Mouse (Mus musculus) myocyte (in vitro differentiated cells): ENCODE measurements at regions not wholly inside any gene's neighbourhood (a gene's known extent, or its start where the extent isn't known, plus 50 kb on each side); places are given as distances from the start of the nearest gene placed in this dataset.

Experiments used
- H3K27me3 ChIP-seq: one replicate; pipeline ENCODE4 v1.6.1; 2011; ENCODE audit not compliant: control insufficient read depth, insufficient read depth, insufficient read length
- H3K36me3 ChIP-seq: one replicate; pipeline ENCODE4 v1.6.1; 2011; ENCODE audit not compliant: control insufficient read depth, insufficient read depth
- H3K4me2 ChIP-seq: one replicate; pipeline ENCODE4 v1.6.1; 2011; ENCODE audit warnings: low read depth, control low read depth
- H3K4me3 ChIP-seq: one replicate; pipeline ENCODE4 v1.5.1; 2011; ENCODE audit warnings: mild to moderate bottlenecking, control low read depth, moderate library complexity
- H3K79me2 ChIP-seq: one replicate; pipeline ENCODE4 v1.6.1; 2011; ENCODE audit not compliant: control insufficient read depth, insufficient read depth
- H3ac ChIP-seq: one replicate; pipeline ENCODE4 v1.6.1; 2011; ENCODE audit not compliant: control insufficient read depth, insufficient read length
- CEBPB ChIP-seq: IDR thresholded peaks from 2 replicates; pipeline ENCODE4 v1.6.1; 2011; ENCODE audit warnings: mild to moderate bottlenecking, moderate library complexity; ENCODE audit not compliant: poor library complexity, insufficient read depth, severe bottlenecking
- E2F4 ChIP-seq: IDR thresholded peaks from one replicate; pipeline ENCODE4 v1.6.1; 2011; ENCODE audit warnings: mild to moderate bottlenecking, control low read depth, moderate library complexity; ENCODE audit not compliant: insufficient read depth
- MAX ChIP-seq: IDR thresholded peaks from one replicate; pipeline ENCODE4 v1.6.1; 2011; ENCODE audit warnings: low read depth, mild to moderate bottlenecking, control low read depth
- MYOD1 ChIP-seq, 3 experiments: IDR thresholded peaks; one replicate each; pipeline ENCODE4 v1.6.1; 2011; ENCODE audit warnings: control low read depth in 2 of 3, low read depth in 2 of 3, mild to moderate bottlenecking in 2 of 3, moderate library complexity in 1 of 3; ENCODE audit not compliant: insufficient read length in 2 of 3, control insufficient read depth in 1 of 3
- MYOG ChIP-seq, 3 experiments: IDR thresholded peaks; one replicate each; pipeline ENCODE4 v1.6.1; 2011; ENCODE audit warnings: control low read depth in 2 of 3, low read depth in 2 of 3, mild to moderate bottlenecking in 2 of 3; ENCODE audit not compliant: insufficient read length in 2 of 3, control insufficient read depth in 1 of 3, insufficient read depth in 1 of 3
- POLR2A ChIP-seq: IDR thresholded peaks from one replicate; pipeline ENCODE4 v1.6.1; 2011; ENCODE audit warnings: low read depth, mild to moderate bottlenecking, control low read depth, moderate library complexity; ENCODE audit not compliant: insufficient read length
- POLR2AphosphoS2 ChIP-seq: IDR thresholded peaks from one replicate; pipeline ENCODE4 v1.6.1; 2011; ENCODE audit warnings: low read depth, control low read depth; ENCODE audit not compliant: insufficient read length
- REST ChIP-seq: IDR thresholded peaks from one replicate; pipeline ENCODE4 v1.6.1; 2011; ENCODE audit warnings: mild to moderate bottlenecking, control low read depth, moderate library complexity; ENCODE audit not compliant: insufficient read depth, insufficient read length
- SRF ChIP-seq: IDR thresholded peaks from one replicate; pipeline ENCODE4 v1.6.1; 2011; ENCODE audit warnings: low read depth; ENCODE audit not compliant: control insufficient read depth, insufficient read length
- TCF12 ChIP-seq: IDR thresholded peaks from one replicate; pipeline ENCODE4 v1.6.1; 2011; ENCODE audit warnings: mild to moderate bottlenecking, control low read depth; ENCODE audit not compliant: poor library complexity, insufficient read depth, severe bottlenecking
- TCF3 ChIP-seq: IDR thresholded peaks from one replicate; pipeline ENCODE4 v1.6.1; 2011; ENCODE audit warnings: low read depth, control low read depth; ENCODE audit not compliant: insufficient read length
- USF1 ChIP-seq: IDR thresholded peaks from one replicate; pipeline ENCODE4 v1.6.1; 2011; ENCODE audit warnings: low read depth, mild to moderate bottlenecking, control low read depth, moderate library complexity

DNA sequence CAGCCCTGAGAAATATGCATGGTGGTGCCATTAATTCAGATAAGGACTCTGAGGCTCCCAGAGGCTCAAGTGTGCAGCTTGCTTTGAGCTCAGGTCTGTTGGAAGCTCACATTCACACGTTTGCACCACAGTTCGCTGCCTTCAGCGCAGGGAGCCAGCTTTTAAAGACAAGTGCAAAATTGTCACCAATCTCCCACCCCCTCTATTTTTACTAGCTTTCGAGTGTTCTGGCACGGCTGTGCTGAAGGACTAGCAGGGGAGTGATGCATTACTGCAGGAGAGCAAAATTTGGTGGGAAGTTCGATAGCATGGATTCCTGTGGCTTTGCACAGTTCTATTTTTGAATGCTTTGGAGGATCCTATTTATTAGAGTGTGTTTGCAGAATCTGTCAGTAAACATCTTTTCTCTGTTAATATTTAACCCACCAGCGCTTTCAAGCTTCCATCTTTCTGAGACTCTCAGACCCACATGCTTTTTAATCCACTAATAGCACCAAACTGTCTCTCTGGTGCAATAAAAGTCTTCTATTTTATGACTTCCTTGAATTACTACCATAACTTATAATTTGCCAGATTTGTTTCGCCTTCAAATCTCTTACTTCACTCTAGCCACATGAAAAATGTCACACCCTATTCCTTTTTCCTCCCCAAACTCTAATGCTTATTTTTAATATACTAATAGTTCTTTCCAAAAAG lies 453.6 kb downstream of the Hsfy2 start:
- no peaks in the 10 kb centered on the region for H3K27me3 ChIP-seq
- no peaks in the 10 kb centered on the region for H3K79me2 ChIP-seq
- TF ChIP-seq POLR2AphosphoS2: no peak
- no peak overlapping the region for H3K4me3 ChIP-seq
- no peak overlapping the region for H3ac ChIP-seq
- no peak overlapping the region for H3K4me2 ChIP-seq
- H3K36me3 ChIP-seq: no peaks in the 10 kb centered on the region

DNA sequence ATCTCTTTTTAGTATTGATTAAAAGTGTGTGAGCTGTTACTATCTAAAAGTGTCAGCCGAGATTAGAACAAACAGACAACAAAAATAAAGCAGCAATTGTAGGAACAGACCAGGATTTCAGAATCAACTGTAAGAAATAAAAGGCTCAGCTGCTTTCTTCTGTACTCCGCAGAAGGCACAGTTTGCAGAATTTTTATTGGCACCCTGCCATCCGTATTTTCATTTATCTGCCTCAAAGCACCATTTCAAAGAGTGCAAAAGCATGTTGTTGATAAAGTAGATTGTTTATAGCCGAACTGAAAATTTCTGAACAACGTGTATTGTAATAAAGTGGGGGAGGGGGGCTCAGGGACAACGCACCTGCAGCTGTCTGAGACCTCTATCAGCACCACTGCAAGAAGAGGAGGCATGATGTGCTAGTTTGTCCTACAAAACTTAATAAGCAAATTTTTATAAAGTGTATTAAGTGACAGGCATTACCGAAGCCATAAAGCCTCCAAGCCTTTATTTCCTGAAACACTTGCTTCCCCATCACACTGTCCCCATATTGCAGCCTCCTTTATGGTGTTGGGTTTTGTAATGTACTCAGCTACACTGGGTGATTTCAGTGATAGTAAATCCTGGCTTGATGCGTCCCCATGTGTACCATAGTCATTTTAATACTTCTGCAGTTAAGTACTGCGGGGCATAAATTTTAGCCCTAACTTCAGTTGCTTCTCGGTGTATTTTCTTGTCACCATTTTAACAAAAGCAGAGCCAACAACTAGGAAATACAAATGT lies 457.8 kb downstream of the Hsfy2 start:
- no peaks in the 10 kb centered on the region for H3K27me3 ChIP-seq
- no peak overlapping the region for H3ac ChIP-seq
- H3K4me3 ChIP-seq: no peak overlapping the region
- no peaks in the 10 kb centered on the region for H3K79me2 ChIP-seq
- TF ChIP-seq MYOG (IDR thresholded peaks at IDR 0.05; ENCODE audit: control insufficient read depth in 1 of 3, insufficient read depth in 1 of 3, insufficient read length in 2 of 3, low read depth in 2 of 3) (no peak), E2F4 (no peak), TCF12 (no peak), REST (no peak), POLR2AphosphoS2 (no peak), SRF (no peak), MAX (no peak), CEBPB (no peak), MYOD1 (IDR thresholded peaks at IDR 0.05; ENCODE audit: control insufficient read depth in 1 of 3, insufficient read length in 2 of 3, low read depth in 2 of 3) (no peak), TCF3 (no peak), USF1 (no peak), POLR2A (no peak)
- H3K36me3 ChIP-seq: no peaks in the 10 kb centered on the region
- H3K4me2 ChIP-seq: no peak overlapping the region

DNA sequence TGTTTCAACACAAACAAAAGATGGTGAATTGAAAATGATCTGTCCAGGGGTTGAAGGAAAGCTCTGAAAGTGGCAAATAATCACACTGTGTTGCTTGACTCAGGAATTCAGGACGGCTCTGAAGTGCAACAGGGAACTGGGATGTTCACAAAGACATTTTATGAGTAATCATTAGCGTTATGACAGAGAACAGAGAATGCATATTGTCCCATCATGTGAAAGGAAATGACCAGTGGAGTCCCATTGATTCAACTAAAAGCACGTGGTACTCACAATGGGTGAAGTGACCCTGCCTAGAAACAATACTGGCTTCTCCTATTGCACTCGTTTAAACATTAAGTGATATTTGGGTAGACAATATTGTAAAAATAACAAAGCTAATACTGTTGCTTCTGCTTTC lies 466.1 kb downstream of the Hsfy2 start:
- Histone ChIP-seq H3K4me2 (no peak overlapping the region), H3K4me3 (no peak overlapping the region), H3K36me3 (no peaks in the 10 kb centered on the region), H3ac (no peak overlapping the region), H3K27me3 (no peaks in the 10 kb centered on the region), H3K79me2 (no peaks in the 10 kb centered on the region)
- TF ChIP-seq MAX: no peak
- TF ChIP-seq TCF3: no peak
- TF ChIP-seq E2F4: no peak
- no peak for TF ChIP-seq MYOD1 (IDR thresholded peaks at IDR 0.05; ENCODE audit: control insufficient read depth in 1 of 3, insufficient read length in 2 of 3, low read depth in 2 of 3)

DNA sequence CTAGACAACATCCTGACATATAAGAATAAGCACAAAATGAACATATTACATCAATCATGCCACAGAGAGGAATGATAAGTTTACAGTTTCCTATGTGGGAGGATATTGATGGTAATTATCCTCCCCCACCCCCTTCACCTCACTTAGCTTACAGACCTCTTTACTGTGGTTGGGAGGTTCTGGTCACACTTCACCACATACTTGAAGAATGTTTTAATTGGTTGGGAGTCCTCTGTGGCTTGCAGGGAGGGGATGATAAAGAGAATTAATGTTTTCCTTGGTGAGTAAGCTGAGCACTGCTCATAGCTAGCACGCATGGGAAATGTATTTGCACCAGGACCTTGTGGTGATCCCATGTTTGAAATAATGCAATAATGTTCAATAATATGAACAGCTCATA lies 468.5 kb downstream of the Hsfy2 start:
- Histone ChIP-seq H3ac (no peak overlapping the region), H3K4me3 (no peak overlapping the region), H3K4me2 (no peak overlapping the region), H3K79me2 (no peaks in the 10 kb centered on the region), H3K36me3 (no peaks in the 10 kb centered on the region), H3K27me3 (no peaks in the 10 kb centered on the region)
- TF ChIP-seq POLR2AphosphoS2 (no peak), CEBPB (no peak), SRF (no peak), USF1 (no peak)

DNA sequence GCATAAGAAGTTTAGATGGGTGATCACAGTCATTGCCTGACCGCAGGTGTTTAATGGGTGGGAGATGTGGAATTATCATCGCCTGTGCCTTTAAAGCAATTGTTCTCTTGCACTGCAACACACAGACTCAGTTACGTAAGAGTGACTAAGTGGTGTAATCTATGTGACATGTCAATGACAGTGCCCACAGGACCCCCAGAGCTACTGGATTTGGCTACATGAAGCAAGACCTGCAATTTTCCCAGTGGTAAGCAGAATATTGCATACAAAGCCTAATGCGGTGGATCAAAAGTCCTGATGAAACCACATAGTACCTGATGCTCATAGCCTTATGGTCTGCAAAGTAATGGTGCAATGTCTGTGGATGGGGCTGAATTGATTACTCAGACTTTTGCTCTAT lies 469.2 kb downstream of the Hsfy2 start:
- H3ac ChIP-seq: no peak overlapping the region
- H3K79me2 ChIP-seq: no peaks in the 10 kb centered on the region
- TF ChIP-seq TCF3: no peak
- TF ChIP-seq MAX: no peak
- TF ChIP-seq USF1: no peak
- TF ChIP-seq POLR2AphosphoS2: no peak
- no peaks in the 10 kb centered on the region for H3K27me3 ChIP-seq
- no peak overlapping the region for H3K4me3 ChIP-seq
- no peaks in the 10 kb centered on the region for H3K36me3 ChIP-seq
- H3K4me2 ChIP-seq: no peak overlapping the region

DNA sequence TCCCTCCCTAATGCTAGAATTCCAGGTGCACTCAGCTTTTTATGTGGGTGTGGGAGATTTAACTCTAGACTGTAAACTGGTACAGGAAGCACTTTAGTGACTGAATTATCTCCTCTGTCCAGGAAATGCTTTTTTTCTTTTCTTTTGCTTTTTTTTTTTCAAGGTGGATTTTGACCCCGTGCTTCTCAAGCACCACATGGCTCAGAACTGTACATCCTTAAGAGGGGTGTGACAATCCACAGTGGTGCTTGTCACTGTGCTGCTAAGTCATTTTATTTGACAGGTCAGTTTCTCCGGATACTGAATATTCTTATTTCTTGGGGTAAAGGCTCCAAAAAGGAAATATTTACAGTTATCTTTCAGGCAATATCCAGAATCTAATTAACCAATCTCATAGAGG lies 472.0 kb downstream of the Hsfy2 start:
- Histone ChIP-seq H3ac (no peak overlapping the region), H3K27me3 (no peaks in the 10 kb centered on the region), H3K4me2 (no peak overlapping the region), H3K4me3 (no peak overlapping the region), H3K36me3 (no peaks in the 10 kb centered on the region), H3K79me2 (no peaks in the 10 kb centered on the region)
- TF ChIP-seq MAX: no peak
